Mouse (Mus musculus) liver, postnatal 0 days (tissue): ENCODE results near the gene A730061H03Rik. TPM values are rescaled to one million over a fixed set of nuclear protein-coding genes. Genes with fewer than 3 reads are reported as not detected.

ENCODE experiments used
- ATAC-seq: fragments of 200-750 bp; cut with Nextera tagmentation; 2 replicates; pipeline ENCODE4 v1.8.0; 2017; ENCODE audit warnings: mild to moderate bottlenecking, moderate library complexity
- DNase-seq: peaks from one replicate; pipeline ENCODE4 v3.0.0-alpha.2; 2016
- H3K27ac ChIP-seq: fragments of 300-500 bp; sonication (generic); 2 replicates; pipeline ENCODE4 v1.5.1; 2014; ENCODE audit warnings: antibody characterized with exemption, moderate library complexity, mild to moderate bottlenecking, low read depth
- H3K27me3 ChIP-seq: fragments of 300-500 bp; sonication (generic); 2 replicates; pipeline ENCODE4 v1.6.1; 2014; ENCODE audit warnings: low read length, control low read depth, mixed read lengths; ENCODE audit not compliant: insufficient read depth
- H3K36me3 ChIP-seq: fragments of 300-500 bp; sonication (generic); replicated peaks from 2 replicates; pipeline ENCODE4 v1.6.1; 2014; ENCODE audit warnings: mild to moderate bottlenecking, control low read depth, low read length, moderate library complexity, mixed read lengths; ENCODE audit not compliant: insufficient read depth
- H3K4me1 ChIP-seq: fragments of 300-500 bp; sonication (generic); 2 replicates; pipeline ENCODE4 v1.6.1; 2014; ENCODE audit warnings: antibody characterized with exemption, mild to moderate bottlenecking, control low read depth; ENCODE audit not compliant: insufficient read depth
- H3K4me2 ChIP-seq: fragments of 300-500 bp; sonication (generic); 2 replicates; pipeline ENCODE4 v1.6.1; 2014; ENCODE audit warnings: low read depth, mild to moderate bottlenecking, low read length, moderate library complexity, mixed read lengths
- H3K4me3 ChIP-seq: fragments of 300-500 bp; sonication (generic); 2 replicates; pipeline ENCODE4 v1.5.1; 2014; ENCODE audit warnings: low read depth, low read length
- H3K9ac ChIP-seq: fragments of 300-500 bp; sonication (generic); replicated peaks from 2 replicates; pipeline ENCODE4 v1.6.1; 2014; ENCODE audit warnings: mild to moderate bottlenecking, moderate library complexity
- H3K9me3 ChIP-seq: fragments of 300-500 bp; sonication (generic); 2 replicates; pipeline ENCODE4 v1.6.1; 2016; ENCODE audit warnings: mild to moderate bottlenecking, control low read depth, low read length, mixed read lengths
- CTCF ChIP-seq: sonication (generic); IDR thresholded peaks from 2 replicates; pipeline ENCODE4 v1.5.1; 2016; ENCODE audit warnings: antibody characterized with exemption, low read depth
- EP300 ChIP-seq: IDR thresholded peaks from 2 replicates; pipeline ENCODE4 v1.6.1; 2016; ENCODE audit warnings: antibody characterized with exemption, low read depth, mild to moderate bottlenecking
- WGBS: fragments of 180-500 bp; shearing (Covaris S2); extraction: QIAGEN DNeasy Blood & Tissue Kit; methylation state at CpG from one replicate; pipeline ENCODE4 v1.1.7; 2014; ENCODE audit not compliant: insufficient replicate concordance; 5-methylcytosine and 5-hydroxymethylcytosine counted together
- polyA plus RNA-seq: library from polyadenylated mRNA; unstranded; fragments of >200 nt; fragmentation: Nextera tagmentation; extraction: Ambion mirVana; gene quantifications from 2 replicates; pipeline ENCODE4 v1.2.1, GENCODE M21; 2015

Gene A730061H03Rik
- polyA plus RNA-seq, 1 experiment from 2014 or later: 1.4 TPM

DNA sequence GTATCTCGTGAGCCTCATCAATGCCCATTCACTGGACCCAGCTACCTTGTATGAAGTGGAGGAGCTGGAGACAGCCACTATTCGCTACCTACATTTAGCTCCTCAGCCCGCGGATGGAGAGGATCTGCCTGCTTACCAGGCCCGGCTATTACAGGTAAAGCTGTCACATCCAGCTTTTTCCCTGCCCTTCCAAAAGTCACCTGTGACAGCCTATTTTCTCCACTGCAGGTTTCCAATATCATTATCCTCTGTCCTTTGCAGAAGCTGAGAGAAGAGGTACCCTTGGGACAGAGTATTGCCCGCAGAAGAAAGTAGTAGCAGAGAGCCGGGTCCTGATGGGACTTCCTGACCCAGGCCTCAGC, 43.0 kb upstream of the A730061H03Rik start, which contains the start of gene Irf9:
Gene Irf9, plus strand, starts transcription at position 301 of the 362 bp plus-strand sequence.
- Histone ChIP-seq H3K4me3 (peak within 1 kb of the TSS; percentile 78), H3K27ac (peak within 1 kb of the TSS; percentile 99), H3K9ac (peak within 1 kb of the TSS; percentile 96), H3K4me1 (peaks cover 36% of the 10 kb centered on the region), H3K36me3 (peaks cover 80% of the 10 kb centered on the region), H3K4me2 (peak within 1 kb of the TSS; percentile 75), H3K27me3 (no peaks in the 10 kb centered on the region), H3K9me3 (no peaks in the 10 kb centered on the region)
- TF ChIP-seq CTCF (no peak), EP300 (no peak)
- ATAC-seq (no peak), DNase-seq (no peak)
- 67% methylated on average over 7 of the region's 7 CpGs for WGBS

DNA sequence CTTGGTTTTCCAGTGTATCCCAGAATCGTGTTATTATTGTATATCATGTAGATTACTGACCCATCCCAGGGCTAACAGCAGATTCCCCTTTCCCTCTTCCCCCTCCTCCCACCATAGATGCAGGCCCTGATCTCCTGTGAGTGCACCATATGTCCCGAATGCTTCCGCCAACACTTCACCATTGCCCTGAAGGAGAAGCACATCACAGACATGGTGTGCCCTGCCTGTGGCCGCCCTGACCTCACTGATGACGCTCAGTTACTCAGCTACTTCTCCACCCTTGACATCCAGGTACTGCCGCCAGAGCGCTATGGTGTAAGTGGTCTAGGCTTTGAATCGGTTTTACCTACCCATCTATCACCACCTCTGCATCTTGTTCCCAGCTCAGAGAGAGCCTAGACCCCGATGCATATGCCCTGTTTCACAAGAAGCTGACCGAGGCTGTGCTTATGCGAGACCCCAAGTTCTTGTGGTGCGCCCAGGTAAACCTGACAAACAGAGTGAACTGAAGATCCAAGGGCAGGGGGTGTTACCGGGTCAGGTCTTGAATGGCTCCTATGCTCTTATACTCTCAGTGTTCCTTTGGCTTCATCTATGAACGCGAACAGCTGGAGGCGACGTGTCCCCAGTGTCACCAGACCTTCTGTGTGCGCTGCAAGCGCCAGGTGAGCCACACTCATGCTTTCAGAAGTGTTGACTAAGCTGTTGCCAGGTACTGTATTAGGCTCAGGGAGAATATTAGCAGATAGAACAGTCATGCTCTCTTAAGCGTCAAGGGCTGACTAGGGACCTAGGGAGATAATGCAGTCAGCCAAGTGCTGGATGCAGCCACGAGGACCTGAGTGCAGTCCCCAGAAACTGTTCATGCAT, 38.5 kb upstream of the A730061H03Rik start:
- Histone ChIP-seq H3K4me2 (no peak overlapping the region), H3K9me3 (no peaks in the 10 kb centered on the region), H3K36me3 (peaks cover 87% of the 10 kb centered on the region), H3K4me3 (no peak overlapping the region), H3K9ac (no peak overlapping the region), H3K4me1 (peaks cover 13% of the 10 kb centered on the region; the same call in 1 of the 2 replicates), H3K27ac (no peak overlapping the region), H3K27me3 (no peaks in the 10 kb centered on the region)
- WGBS: 92% methylated on average over 21 of the region's 21 CpGs
- no peak for ATAC-seq
- no peak for DNase-seq
- no peak for TF ChIP-seq EP300
- no peak for TF ChIP-seq CTCF

DNA sequence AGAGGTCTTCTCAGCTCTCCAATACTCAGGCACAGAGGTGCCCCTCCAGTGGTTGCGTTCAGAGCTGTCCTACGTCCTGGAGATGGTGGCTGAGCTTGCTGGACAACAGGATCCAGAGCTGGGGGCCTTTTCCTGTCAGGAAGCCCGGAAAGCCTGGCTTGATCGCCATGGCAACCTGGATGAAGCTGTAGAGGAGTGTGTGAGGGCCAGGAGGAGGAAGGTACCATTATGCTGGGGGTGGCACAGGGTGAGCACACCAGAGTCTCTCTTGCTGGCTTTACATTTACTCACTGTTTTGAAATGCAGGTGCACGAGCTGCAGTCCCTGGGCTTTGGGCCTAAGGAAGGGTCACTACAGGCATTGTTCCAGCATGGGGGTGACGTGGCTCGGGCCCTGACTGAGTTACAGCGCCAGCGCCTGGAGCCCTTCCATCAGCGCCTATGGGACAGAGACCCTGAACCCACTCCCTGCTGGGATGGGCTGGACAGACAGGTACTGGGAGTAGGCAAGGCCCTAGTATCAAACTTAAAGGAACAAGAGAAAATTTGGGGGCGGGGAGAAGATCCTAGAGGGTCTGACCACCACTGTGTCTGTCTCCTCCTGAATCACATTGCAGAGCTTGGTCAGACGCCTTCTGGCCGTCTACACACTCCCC, 36.0 kb upstream of the A730061H03Rik start:
- DNase-seq: no peak
- H3K27ac ChIP-seq: no peak overlapping the region
- no peaks in the 10 kb centered on the region for H3K9me3 ChIP-seq
- TF ChIP-seq EP300 (no peak), CTCF (no peak)
- H3K27me3 ChIP-seq: no peaks in the 10 kb centered on the region
- H3K36me3 ChIP-seq: peaks cover 64% of the 10 kb centered on the region
- H3K4me3 ChIP-seq: no peak overlapping the region
- WGBS: 83% methylated on average over 13 of the region's 13 CpGs
- no peak overlapping the region for H3K4me2 ChIP-seq
- H3K4me1 ChIP-seq: peaks cover 9% of the 10 kb centered on the region
- no peak overlapping the region for H3K9ac ChIP-seq
- ATAC-seq: no peak

DNA sequence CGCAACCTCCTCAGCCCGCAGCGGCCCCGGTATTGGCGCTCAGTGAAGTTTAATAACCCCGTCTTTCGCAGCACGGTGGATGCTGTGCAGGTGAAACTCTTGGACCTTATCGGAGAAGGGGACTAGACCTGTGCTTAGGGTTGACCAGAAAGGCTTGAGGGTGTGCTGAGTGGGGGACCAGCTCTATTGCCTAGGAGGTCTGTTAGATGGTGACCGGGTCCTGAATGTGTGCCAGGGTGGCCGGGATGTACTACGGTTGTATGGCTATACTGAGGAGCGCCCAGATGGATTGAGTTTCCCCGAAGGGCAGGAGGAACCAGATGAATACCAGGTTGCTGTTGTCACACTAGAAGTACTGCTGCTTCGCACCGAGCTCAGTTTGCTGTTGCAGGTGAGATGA, 32.0 kb upstream of the A730061H03Rik start:
- Histone ChIP-seq H3K36me3 (peaks cover 42% of the 10 kb centered on the region), H3K9ac (peak overlapping the region; percentile 94), H3K4me2 (peak overlapping the region; percentile 92), H3K9me3 (no peaks in the 10 kb centered on the region), H3K4me1 (peaks cover 20% of the 10 kb centered on the region), H3K27me3 (no peaks in the 10 kb centered on the region), H3K4me3 (peak overlapping the region; percentile 97), H3K27ac (peak overlapping the region; percentile 97)
- ATAC-seq: no peak
- WGBS: 3% methylated on average over 16 of the region's 16 CpGs
- peak; percentile 33 for DNase-seq
- no peak for TF ChIP-seq EP300
- TF ChIP-seq CTCF: no peak

DNA sequence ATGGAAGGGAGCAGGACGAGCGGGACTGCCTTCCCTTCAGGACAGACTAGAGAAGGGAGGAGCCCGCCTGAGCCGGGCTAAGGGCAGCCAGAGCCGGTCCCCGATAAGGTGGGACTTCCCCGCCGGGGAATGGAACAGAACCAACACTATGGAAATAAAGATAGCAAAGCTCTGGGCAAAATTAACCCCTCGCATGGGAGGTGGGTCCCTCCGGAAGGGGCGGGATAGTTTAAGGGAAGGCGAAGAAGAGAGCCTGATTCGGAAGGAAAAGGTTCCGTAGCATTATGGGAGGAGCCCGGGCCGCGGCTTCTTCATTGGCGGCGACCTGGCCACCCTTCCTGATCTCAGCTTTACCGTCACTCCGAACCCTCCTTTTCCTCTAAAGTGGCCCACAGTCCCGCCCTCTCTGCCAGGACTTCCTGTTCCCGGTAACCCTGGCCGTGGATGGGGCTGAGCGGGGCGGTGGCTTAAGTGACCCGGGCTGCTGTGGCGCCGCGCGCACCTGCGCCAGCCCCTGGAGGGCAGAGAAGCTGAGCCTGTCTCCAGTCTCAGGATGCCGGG, 31.2 kb upstream of the A730061H03Rik start, which contains the start of gene Rnf31:
Gene Rnf31, plus strand, starts transcription at position 378 of the 561 bp plus-strand sequence.
- H3K9ac ChIP-seq: peak within 1 kb of the TSS; percentile 94
- H3K27ac ChIP-seq: peak within 1 kb of the TSS; percentile 97
- H3K9me3 ChIP-seq: no peaks in the 10 kb centered on the region
- H3K4me3 ChIP-seq: peak within 1 kb of the TSS; percentile 97
- peaks cover 34% of the 10 kb centered on the region for H3K36me3 ChIP-seq
- WGBS: 0% methylated on average over 33 of the region's 33 CpGs
- TF ChIP-seq EP300: peak; percentile 71; the same call in 1 of the 2 replicates
- TF ChIP-seq CTCF: no peak
- peaks cover 23% of the 10 kb centered on the region for H3K4me1 ChIP-seq
- peak within 1 kb of the TSS; percentile 92 for H3K4me2 ChIP-seq
- peak; percentile 89 for ATAC-seq
- peak; percentile 96 for DNase-seq
- no peaks in the 10 kb centered on the region for H3K27me3 ChIP-seq
